18 mouse cellular contexts compared by ENCODE assay signal in genomic region chr16:33894449-33894848, GRCm38 (mm10).
A peak's percentile ranks its signal among the peaks of the same experiment; 100 is the strongest.
DNase-seq lines count a peak whose midpoint lies in the region; ATAC-seq and TF ChIP-seq lines count a peak whose summit lies in the region.
"Had no signal": no experiment of that assay in that cellular context is flagged by ENCODE, and none has a peak within 500 bp of the region (broad histone marks: within the 10 kb centered on the region; RNA-seq: fewer than 3 reads in every experiment).

No protein-coding gene starts in this region.

- no peak for TF ChIP-seq EP300 in heart, adult 2 months (IDR thresholded peaks at IDR 0.05; ENCODE audit: insufficient read depth, low read depth, low read length)

- H3K9ac ChIP-seq in heart, adult 2 months (ENCODE audit: low read depth, low read length), result no peak overlapping the region
- H3K9ac ChIP-seq in heart, embryonic 11.5 days (ENCODE audit: low read depth, low read length), result no peak overlapping the region
- H3K9ac ChIP-seq in liver, adult 2 months (ENCODE audit: low read depth, low read length), result no peak overlapping the region
- no peak overlapping the region for H3K9ac ChIP-seq in forebrain, postnatal 0 days
- H3K9ac ChIP-seq: forebrain, embryonic 15.5 days; hindbrain, embryonic 12.5 days; midbrain, embryonic 13.5 days had no signal

- intact Hi-C loops in heart, adult 2 months (cut with DNase I), result no loop called here

- TF ChIP-seq POLR2A in heart, adult 2 months (IDR thresholded peaks at IDR 0.05; ENCODE audit: insufficient read depth, low read depth, low read length), result no peak
- no peak for TF ChIP-seq POLR2A in liver, adult 2 months (IDR thresholded peaks at IDR 0.05; ENCODE audit: extremely low read depth, insufficient read depth, low read length)

- no peaks in the 10 kb centered on the region for H3K79me2 ChIP-seq in heart, adult 2 months (replicated peaks; ENCODE audit: control insufficient read depth, insufficient read depth, low read length)
- H3K79me2 ChIP-seq in liver, adult 2 months (ENCODE audit: control insufficient read depth, insufficient read depth, low read length), result 0 out of 2 replicates have a peak, but pooled peaks cover 2% of the 10 kb centered on the region

- H3K27me3 ChIP-seq in heart, adult 2 months (ENCODE audit: control insufficient read depth, insufficient read depth, low read length), result no peaks in the 10 kb centered on the region
- no peaks in the 10 kb centered on the region for H3K27me3 ChIP-seq in heart, embryonic 11.5 days (ENCODE audit: control insufficient read depth, insufficient read depth, low read length)
- H3K27me3 ChIP-seq in liver, adult 2 months (ENCODE audit: control insufficient read depth, insufficient read depth, low read length), result no peaks in the 10 kb centered on the region
- H3K27me3 ChIP-seq in megakaryocyte, embryonic 14.5 days (replicated peaks), result peaks cover 55% of the 10 kb centered on the region
- H3K27me3 ChIP-seq in forebrain, postnatal 0 days (ENCODE audit: insufficient read depth, low read length), result no peaks in the 10 kb centered on the region
- H3K27me3 ChIP-seq: forebrain, embryonic 15.5 days; hindbrain, embryonic 12.5 days; midbrain, embryonic 13.5 days had no signal

- H3K36me3 ChIP-seq in heart, adult 2 months (ENCODE audit: control insufficient read depth, insufficient read depth, low read length), result no peaks in the 10 kb centered on the region; the same call in none of the 2 replicates
- H3K36me3 ChIP-seq in heart, embryonic 11.5 days (ENCODE audit: control insufficient read depth, insufficient read depth, low read length), result no peaks in the 10 kb centered on the region
- H3K36me3 ChIP-seq in liver, adult 2 months (ENCODE audit: control insufficient read depth, insufficient read depth, low read length), result no peaks in the 10 kb centered on the region; the same call in 1 of the 2 replicates
- no peaks in the 10 kb centered on the region for H3K36me3 ChIP-seq in megakaryocyte, embryonic 14.5 days (replicated peaks; ENCODE audit: low read length)
- no peaks in the 10 kb centered on the region for H3K36me3 ChIP-seq in forebrain, postnatal 0 days (ENCODE audit: insufficient read depth)
- H3K36me3 ChIP-seq: forebrain, embryonic 15.5 days; hindbrain, embryonic 12.5 days; midbrain, embryonic 13.5 days had no signal

- H3K27ac ChIP-seq in heart, adult 2 months, result peak overlapping the region; percentile 5; the same call in 1 of the 2 replicates
- no peak overlapping the region for H3K27ac ChIP-seq in heart, embryonic 11.5 days (ENCODE audit: low read depth, low read length)
- H3K27ac ChIP-seq in liver, adult 2 months (replicated peaks; ENCODE audit: insufficient read depth, low read depth, low read length), result 0 out of 2 replicates have a peak overlapping the region, but pooled peaks have one; percentile 4
- no peak overlapping the region for H3K27ac ChIP-seq in forebrain, postnatal 0 days (ENCODE audit: low read depth, low read length)
- H3K27ac ChIP-seq: forebrain, embryonic 15.5 days; hindbrain, embryonic 12.5 days; macrophage; midbrain, embryonic 13.5 days had no signal

- TF ChIP-seq CTCF in heart, adult 2 months (IDR thresholded peaks at IDR 0.05), result no peak
- no peak for TF ChIP-seq CTCF in liver, adult 2 months (IDR thresholded peaks at IDR 0.05; ENCODE audit: low read depth, low read length)
- TF ChIP-seq CTCF in forebrain, postnatal 0 days (IDR thresholded peaks at IDR 0.05; ENCODE audit: low read depth), result no peak

- no peak for ATAC-seq in heart, embryonic 11.5 days (replicated peaks; ENCODE audit: insufficient number of reproducible peaks, low FRiP score, low TSS enrichment)
- ATAC-seq in common myeloid progenitor, adult 5-6 weeks (replicated peaks; ENCODE audit: low read depth, poor library complexity, severe bottlenecking), result 0 out of 2 replicates have a peak, but pooled peaks have one; percentile 21
- ATAC-seq in forebrain, postnatal 0 days, result no peak
- ATAC-seq: forebrain, embryonic 15.5 days; midbrain, embryonic 13.5 days had no signal

- 56% methylated on average over 1 of the region's 1 CpGs for WGBS in heart, adult 2 months
- 63% methylated on average over 1 of the region's 1 CpGs for WGBS in heart, embryonic 11.5 days (ENCODE audit: insufficient replicate concordance)
- 52% methylated on average over 1 of the region's 1 CpGs for WGBS in liver, adult 2 months
- WGBS in forebrain, postnatal 0 days, result 89% methylated on average over 1 of the region's 1 CpGs

- no peak for DNase-seq in heart, adult 2 months
- no peak for DNase-seq in liver, adult 2 months (ENCODE audit: extremely low read depth, low read depth, low spot score)
- DNase-seq in liver, result no peak
- no peak for DNase-seq in B cell, adult 2 months
- DNase-seq in forebrain, postnatal 0 days, result no peak
- DNase-seq: cerebellum, adult 9-10 months; kidney, adult 18-20 months; kidney, postnatal 14 days; lung, adult 18-20 months; thymus, postnatal 36 days had no signal

- peaks cover 22% of the 10 kb centered on the region for H3K4me1 ChIP-seq in heart, adult 2 months (ENCODE audit: control insufficient read depth, insufficient read depth, low read length)
- peaks cover 33% of the 10 kb centered on the region for H3K4me1 ChIP-seq in heart, embryonic 11.5 days (ENCODE audit: control insufficient read depth, insufficient read depth, low read length)
- H3K4me1 ChIP-seq in liver, adult 2 months (ENCODE audit: control insufficient read depth, insufficient read depth, low read length), result peaks cover 26% of the 10 kb centered on the region
- H3K4me1 ChIP-seq in megakaryocyte, embryonic 14.5 days, result peaks cover 48% of the 10 kb centered on the region
- H3K4me1 ChIP-seq in forebrain, postnatal 0 days (ENCODE audit: insufficient read depth), result 0 out of 2 replicates have a peak, but pooled peaks cover 5% of the 10 kb centered on the region

- no peaks in the 10 kb centered on the region for H3K9me3 ChIP-seq in heart, embryonic 11.5 days (replicated peaks; ENCODE audit: control insufficient read depth, low read length)
- no peaks in the 10 kb centered on the region for H3K9me3 ChIP-seq in megakaryocyte, embryonic 14.5 days
- H3K9me3 ChIP-seq in forebrain, postnatal 0 days (ENCODE audit: low read length), result no peaks in the 10 kb centered on the region
- H3K9me3 ChIP-seq: forebrain, embryonic 15.5 days; hindbrain, embryonic 12.5 days; midbrain, embryonic 13.5 days had no signal

- H3K4me2 ChIP-seq in heart, embryonic 11.5 days, result no peak overlapping the region
- H3K4me2 ChIP-seq in forebrain, postnatal 0 days (ENCODE audit: low read depth), result no peak overlapping the region
- H3K4me2 ChIP-seq: forebrain, embryonic 15.5 days; hindbrain, embryonic 12.5 days; midbrain, embryonic 13.5 days had no signal

- no peak overlapping the region for H3K4me3 ChIP-seq in heart, adult 2 months
- H3K4me3 ChIP-seq in heart, embryonic 11.5 days (ENCODE audit: low read depth, low read length), result no peak overlapping the region
- H3K4me3 ChIP-seq in liver, adult 2 months (ENCODE audit: insufficient read depth, low read depth, low read length), result no peak overlapping the region
- peak overlapping the region; percentile 56 for H3K4me3 ChIP-seq in megakaryocyte, embryonic 14.5 days (replicated peaks)
- no peak overlapping the region for H3K4me3 ChIP-seq in forebrain, postnatal 0 days (ENCODE audit: low read depth, low read length)
- H3K4me3 ChIP-seq: forebrain, embryonic 15.5 days; hindbrain, embryonic 12.5 days; layer of hippocampus, adult 2 months; midbrain, embryonic 13.5 days had no signal

Comparison
In these comparisons a context has a peak if more than half of its experiments do, and no peak if none do; other contexts are left out.
1. H3K27ac ChIP-seq: peak in heart, adult 2 months (single experiment) and liver, adult 2 months (single experiment); none in heart, embryonic 11.5 days (single experiment) and forebrain, postnatal 0 days (single experiment).